Mouse (Mus musculus) ES-Bruce4 (cell line): Measurements from ENCODE around the gene Ndufb10. TPM values are rescaled to one million over a fixed set of nuclear protein-coding genes. Genes with fewer than 3 reads are reported as not detected.

ENCODE experiments used
- H3K27ac ChIP-seq: 2 replicates; pipeline ENCODE4 v1.5.1; 2012; ENCODE audit warnings: low read length, inconsistent platforms; ENCODE audit not compliant: insufficient read depth
- H3K27me3 ChIP-seq: 2 replicates; pipeline ENCODE4 v1.6.1; 2012; ENCODE audit warnings: mild to moderate bottlenecking, low read length, inconsistent platforms; ENCODE audit not compliant: control insufficient read depth, poor library complexity, insufficient read depth, severe bottlenecking
- H3K36me3 ChIP-seq: 2 replicates; pipeline ENCODE4 v1.6.1; 2012; ENCODE audit warnings: inconsistent platforms, mild to moderate bottlenecking, low read length, moderate library complexity; ENCODE audit not compliant: control insufficient read depth, poor library complexity, insufficient read depth, severe bottlenecking
- H3K4me1 ChIP-seq: one replicate; pipeline ENCODE4 v1.8.1; 2011; ENCODE audit warnings: low read length; ENCODE audit not compliant: control insufficient read depth, insufficient read depth
- H3K4me3 ChIP-seq: 2 replicates; pipeline ENCODE4 v1.5.1; 2011; ENCODE audit warnings: low read depth, mild to moderate bottlenecking, low read length
- H3K9ac ChIP-seq: 2 replicates; pipeline ENCODE4 v1.6.1; 2012; ENCODE audit warnings: low read depth, mild to moderate bottlenecking, inconsistent platforms; ENCODE audit not compliant: poor library complexity, severe bottlenecking
- H3K9me3 ChIP-seq: replicated peaks from 2 replicates; pipeline ENCODE4 v1.6.1; 2012; ENCODE audit warnings: mild to moderate bottlenecking, low read length, inconsistent platforms; ENCODE audit not compliant: control insufficient read depth, poor library complexity, insufficient read depth, severe bottlenecking
- CTCF ChIP-seq: IDR thresholded peaks from one replicate; pipeline ENCODE4 v1.8.1; 2011; ENCODE audit warnings: low read depth, low read length
- EP300 ChIP-seq: IDR thresholded peaks from 2 replicates; pipeline ENCODE4 v1.6.1; 2011; ENCODE audit warnings: low read depth, low read length; ENCODE audit not compliant: insufficient read depth
- POLR2A ChIP-seq: IDR thresholded peaks from one replicate; pipeline ENCODE4 v1.8.1; 2011; ENCODE audit warnings: low read length; ENCODE audit not compliant: insufficient read depth
- polyA plus RNA-seq: library from polyadenylated mRNA; stranded (reverse); fragments of >200 nt; gene quantifications from 2 replicates; pipeline ENCODE4 v1.2.4, GENCODE M21; 2011; ENCODE audit warnings: low read depth; ENCODE audit not compliant: missing spikeins, insufficient read depth, insufficient read length

Gene Ndufb10
- polyA plus RNA-seq, 1 experiment = 90.9 TPM

DNA sequence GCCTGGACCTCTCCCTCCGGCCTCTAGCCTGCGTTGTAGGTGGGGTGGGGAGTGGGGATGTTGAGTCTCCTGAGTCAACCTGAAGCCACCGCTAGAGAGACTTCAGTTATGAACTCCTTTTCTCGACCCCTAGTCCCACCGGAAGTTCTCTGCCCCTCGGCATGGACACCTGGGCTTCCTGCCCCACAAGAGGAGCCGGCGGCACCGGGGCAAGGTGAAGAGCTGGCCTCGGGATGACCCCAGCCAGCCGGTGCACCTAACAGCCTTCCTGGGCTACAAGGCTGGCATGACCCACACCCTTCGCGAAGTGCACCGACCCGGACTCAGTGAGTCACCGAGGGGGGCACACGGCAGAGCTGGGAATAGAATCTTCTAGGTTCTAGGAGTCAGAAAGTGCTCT, 3.9 kb upstream of the Ndufb10 start:
- H3K4me3 ChIP-seq = peak overlapping the region; percentile 31; the same call in 1 of the 2 replicates
- peaks cover 2% of the 10 kb centered on the region for H3K4me1 ChIP-seq
- H3K27me3 ChIP-seq = no peaks in the 10 kb centered on the region
- H3K9ac ChIP-seq = peak overlapping the region; percentile 30; the same call in 1 of the 2 replicates
- H3K27ac ChIP-seq = no peak overlapping the region
- H3K36me3 ChIP-seq = no peaks in the 10 kb centered on the region
- no peaks in the 10 kb centered on the region for H3K9me3 ChIP-seq
- TF ChIP-seq CTCF = no peak
- no peak for TF ChIP-seq EP300
- no peak for TF ChIP-seq POLR2A

DNA sequence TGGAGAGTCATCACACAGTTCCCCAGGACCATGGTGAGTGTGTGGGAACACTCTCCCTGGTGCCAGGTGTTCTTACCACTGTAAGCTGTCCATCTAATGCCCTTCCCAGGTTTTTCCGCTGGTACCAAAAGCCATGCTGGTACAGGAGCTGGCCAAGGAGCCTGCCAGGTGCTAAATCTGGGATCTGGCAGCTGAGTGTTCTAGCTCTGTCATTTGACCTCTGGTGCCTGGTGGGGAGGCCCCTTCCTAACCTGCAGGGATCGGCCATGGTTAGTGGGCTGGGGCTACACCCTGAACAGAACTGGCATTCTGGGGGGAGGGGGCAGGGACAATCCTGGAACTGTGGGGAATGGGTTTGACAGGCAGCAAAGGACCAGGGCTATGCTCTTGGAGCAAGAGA, 3.3 kb upstream of the Ndufb10 start, which contains the start of gene Rpl3l:
TSS of gene Rpl3l (plus strand) at position 203 of the 400 bp plus-strand sequence.
- TF ChIP-seq POLR2A = no peak
- TF ChIP-seq CTCF = no peak
- TF ChIP-seq EP300 = no peak
- no peaks in the 10 kb centered on the region for H3K27me3 ChIP-seq
- peak within 1 kb of the TSS; percentile 31; the same call in 1 of the 2 replicates for H3K4me3 ChIP-seq
- peak within 1 kb of the TSS; percentile 30; the same call in 1 of the 2 replicates for H3K9ac ChIP-seq
- H3K4me1 ChIP-seq = no peaks in the 10 kb centered on the region
- H3K27ac ChIP-seq = no peak within 1 kb of the TSS
- H3K36me3 ChIP-seq = no peaks in the 10 kb centered on the region
- no peaks in the 10 kb centered on the region for H3K9me3 ChIP-seq

DNA sequence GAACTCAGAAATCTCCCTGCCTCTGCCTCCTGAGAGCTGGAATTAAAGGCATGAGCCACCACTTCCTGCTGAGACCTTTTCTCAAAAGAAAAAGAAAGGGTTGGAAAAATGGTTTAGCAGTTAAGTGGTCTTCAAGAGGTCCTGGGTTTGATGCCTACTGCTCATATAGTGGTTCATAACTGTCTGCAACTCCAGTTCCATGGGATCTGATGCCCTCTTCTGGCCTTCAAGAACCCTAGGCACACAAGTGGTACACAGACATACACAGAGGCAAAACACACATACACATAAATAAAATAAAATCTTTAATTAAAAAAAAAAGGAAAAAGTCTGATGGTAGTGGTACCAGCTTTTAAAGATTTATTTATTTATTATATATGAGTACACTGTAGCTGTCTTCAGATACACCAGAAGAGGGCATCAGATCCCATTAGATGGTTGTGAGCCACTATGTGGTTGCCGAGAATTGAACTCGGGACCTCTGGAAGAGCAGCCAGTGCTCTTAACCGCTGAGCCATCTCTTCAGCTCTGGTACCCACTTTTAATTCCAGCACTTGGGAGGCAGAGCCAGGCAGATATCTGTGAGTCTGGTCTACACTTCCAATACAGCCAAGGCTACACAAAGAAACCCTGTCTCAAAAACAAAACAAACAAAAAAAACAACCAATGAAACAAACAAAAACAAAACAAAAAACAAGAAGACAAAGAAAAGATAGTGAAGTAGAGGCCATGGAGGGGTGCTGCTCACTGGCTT, 1.5 kb upstream of the Ndufb10 start:
- Histone ChIP-seq H3K4me3 (no peak overlapping the region), H3K9ac (no peak overlapping the region), H3K4me1 (no peaks in the 10 kb centered on the region), H3K36me3 (peaks cover 15% of the 10 kb centered on the region), H3K27ac (no peak overlapping the region), H3K9me3 (no peaks in the 10 kb centered on the region), H3K27me3 (no peaks in the 10 kb centered on the region)
- TF ChIP-seq CTCF = no peak
- no peak for TF ChIP-seq POLR2A
- no peak for TF ChIP-seq EP300

DNA sequence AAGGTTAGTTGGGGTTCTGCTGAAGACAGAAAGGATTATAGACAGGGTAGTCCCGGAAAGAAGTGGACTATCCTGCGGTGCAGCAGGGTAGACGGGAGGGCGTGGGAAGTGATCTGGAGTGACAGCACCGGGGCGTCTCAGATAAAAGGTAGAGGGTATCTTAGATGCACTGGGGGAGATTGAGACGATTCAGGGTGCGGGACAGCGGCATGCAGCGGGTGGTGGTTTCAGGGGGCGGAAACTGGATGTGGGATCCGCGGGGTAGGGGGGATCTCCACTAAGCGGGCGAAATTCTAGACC, 447 bp downstream of the Ndufb10 start:
- no peaks in the 10 kb centered on the region for H3K27me3 ChIP-seq
- peaks cover 22% of the 10 kb centered on the region for H3K36me3 ChIP-seq
- peak overlapping the region; percentile 90 for H3K4me3 ChIP-seq
- H3K9me3 ChIP-seq = no peaks in the 10 kb centered on the region
- no peaks in the 10 kb centered on the region for H3K4me1 ChIP-seq
- peak overlapping the region; percentile 47 for H3K27ac ChIP-seq
- H3K9ac ChIP-seq = peak overlapping the region; percentile 65
- no peak for TF ChIP-seq EP300
- TF ChIP-seq CTCF = no peak
- TF ChIP-seq POLR2A = no peak

DNA sequence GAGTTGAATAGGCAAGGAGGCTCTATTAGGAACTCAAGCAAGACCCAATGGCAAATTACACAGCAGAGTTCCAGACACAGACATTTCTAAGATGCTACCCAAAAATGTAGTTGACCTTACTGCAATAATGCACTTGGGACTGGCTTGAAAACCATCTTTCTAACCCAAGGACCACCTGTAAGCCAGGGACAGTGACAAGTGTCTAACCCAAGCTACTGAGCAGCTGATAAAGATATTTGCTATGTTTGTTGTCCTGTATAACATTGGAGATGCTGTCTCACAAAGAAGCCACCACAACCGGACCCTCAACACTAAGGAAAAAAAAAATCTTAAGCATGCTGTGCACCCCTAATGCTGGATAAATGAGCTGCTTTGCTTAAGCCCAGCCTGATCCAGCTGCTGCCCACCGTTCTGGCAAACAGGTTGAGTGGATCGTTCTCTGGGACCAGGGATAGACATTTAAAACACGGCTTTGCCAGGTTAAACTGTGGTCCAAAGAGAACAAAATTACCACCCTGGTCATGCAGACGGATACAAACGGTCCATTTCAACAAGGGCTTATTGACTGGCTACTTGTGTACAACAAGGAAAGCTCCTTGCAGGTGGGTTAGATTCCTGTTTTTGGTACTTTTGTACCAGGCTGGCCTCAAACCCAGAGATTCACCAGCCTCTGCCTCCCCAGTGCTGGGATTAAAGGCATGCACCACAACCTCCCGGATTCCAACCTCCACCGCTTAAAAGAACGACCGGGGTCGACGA, 977 bp downstream of the Ndufb10 start:
- H3K27ac ChIP-seq = peak overlapping the region; percentile 47; the same call in 1 of the 2 replicates

More for the DNA sequence above, 977 bp downstream of the Ndufb10 start:
- Histone ChIP-seq H3K9ac (peak overlapping the region; percentile 65), H3K4me3 (peak overlapping the region; percentile 90), H3K4me1 (no peaks in the 10 kb centered on the region), H3K27me3 (no peaks in the 10 kb centered on the region), H3K9me3 (no peaks in the 10 kb centered on the region), H3K36me3 (peaks cover 28% of the 10 kb centered on the region)
- TF ChIP-seq CTCF (no peak), EP300 (no peak), POLR2A (no peak)
